Mouse (Mus musculus) testis, adult 2 months (tissue): ENCODE data around the gene Ispd. TPM values are rescaled to one million over a fixed set of nuclear protein-coding genes. Genes with fewer than 3 reads are reported as not detected.

ENCODE experiments used
- H3K27ac ChIP-seq: fragments of 200-500 bp; 2 replicates; pipeline ENCODE4 v1.5.1; 2012; ENCODE audit warnings: low read depth, low read length; ENCODE audit not compliant: control insufficient read depth, insufficient read depth
- H3K27me3 ChIP-seq: fragments of 200-500 bp; 2 replicates; pipeline ENCODE4 v1.6.1; 2012; ENCODE audit warnings: mild to moderate bottlenecking, low read length, moderate library complexity; ENCODE audit not compliant: control insufficient read depth, insufficient read depth
- H3K36me3 ChIP-seq: fragments of 200-500 bp; 2 replicates; pipeline ENCODE4 v1.6.1; 2012; ENCODE audit warnings: mild to moderate bottlenecking, low read length; ENCODE audit not compliant: control insufficient read depth, insufficient read depth
- H3K4me1 ChIP-seq: fragments of 200-500 bp; 2 replicates; pipeline ENCODE4 v1.6.1; 2012; ENCODE audit warnings: low read length; ENCODE audit not compliant: control insufficient read depth, insufficient read depth
- H3K4me3 ChIP-seq: fragments of 200-500 bp; 2 replicates; pipeline ENCODE4 v1.5.1; 2012; ENCODE audit warnings: low read depth, mild to moderate bottlenecking, low read length, moderate library complexity, mixed read lengths; ENCODE audit not compliant: control insufficient read depth
- CTCF ChIP-seq: fragments of 200-500 bp; IDR thresholded peaks from 2 replicates; pipeline ENCODE4 v1.5.1; 2012; ENCODE audit warnings: low read depth, mild to moderate bottlenecking, inconsistent platforms, low read length, moderate library complexity; ENCODE audit not compliant: control insufficient read depth, insufficient read depth, insufficient replicate concordance
- POLR2A ChIP-seq: fragments of 200-500 bp; IDR thresholded peaks from 2 replicates; pipeline ENCODE4 v1.6.1; 2012; ENCODE audit warnings: low read depth, mild to moderate bottlenecking, inconsistent platforms, low read length, moderate library complexity; ENCODE audit not compliant: control insufficient read depth
- polyA plus RNA-seq: library from polyadenylated mRNA; depleted of rRNA; stranded (reverse); fragments of >200 nt; gene quantifications from 2 replicates; pipeline ENCODE4 v1.2.3, GENCODE M21; 2012; rRNA removed

The Ispd gene
- polyA plus RNA-seq: 1.5 and 1.8 TPM in 2 replicates

DNA sequence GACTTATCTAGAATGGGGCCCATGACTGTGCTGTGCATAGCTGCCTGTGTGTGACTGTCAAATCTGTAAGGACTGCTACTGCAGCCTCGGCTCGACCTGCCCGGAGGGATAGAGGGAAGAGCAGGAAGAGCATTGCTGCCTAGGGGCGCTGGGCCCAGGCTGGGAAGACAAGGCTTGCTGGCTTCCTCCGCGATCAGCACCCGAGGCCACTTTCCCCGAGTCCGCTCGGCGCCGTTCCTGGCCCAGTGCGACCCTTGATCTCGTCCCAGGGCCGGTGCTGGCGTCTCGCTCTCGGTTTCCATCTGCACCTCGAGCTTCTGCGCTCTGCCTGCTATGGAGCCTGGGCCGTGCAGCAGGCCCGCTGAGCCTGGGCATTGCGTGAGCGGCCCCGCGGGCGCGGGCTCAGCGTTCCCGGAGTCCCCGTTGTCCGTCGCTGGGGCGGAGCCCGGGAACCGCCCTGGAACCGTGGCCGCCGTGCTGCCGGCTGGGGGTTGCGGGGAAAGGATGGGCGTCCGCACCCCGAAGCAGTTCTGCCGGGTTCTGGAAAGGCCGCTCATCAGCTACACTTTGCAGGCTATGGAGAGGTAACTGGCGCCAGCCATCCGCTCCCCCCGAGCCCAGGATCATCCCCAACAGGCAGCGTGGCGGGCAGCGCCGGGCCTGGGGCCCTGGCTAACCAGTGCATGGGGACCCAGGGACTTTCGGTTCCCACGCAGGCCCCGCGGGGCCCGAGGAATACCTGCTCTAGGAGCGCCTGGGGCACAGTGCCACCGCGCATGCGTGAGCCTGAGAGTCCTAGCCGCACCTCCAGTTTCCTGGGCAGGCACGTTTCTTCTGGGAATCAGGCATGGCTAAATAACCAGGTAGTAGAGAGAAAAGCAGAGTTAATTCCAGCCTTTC, at the start of gene Ispd, which contains the start of gene D630036H23Rik:
Ispd (plus strand) TSS at position 10 of the 900 bp plus-strand sequence.
D630036H23Rik (minus strand) TSS at position 741 of the 900 bp plus-strand sequence.
- TF ChIP-seq CTCF (peak; percentile 24; the same call in 1 of the 2 replicates), POLR2A (peak; percentile 51)
- Histone ChIP-seq H3K36me3 (no peaks in the 10 kb centered on the region), H3K27ac (peak within 1 kb of the TSS; percentile 84), H3K4me1 (peaks cover 8% of the 10 kb centered on the region; the same call in 1 of the 2 replicates), H3K27me3 (no peaks in the 10 kb centered on the region), H3K4me3 (peak within 1 kb of the TSS; percentile 81)

DNA sequence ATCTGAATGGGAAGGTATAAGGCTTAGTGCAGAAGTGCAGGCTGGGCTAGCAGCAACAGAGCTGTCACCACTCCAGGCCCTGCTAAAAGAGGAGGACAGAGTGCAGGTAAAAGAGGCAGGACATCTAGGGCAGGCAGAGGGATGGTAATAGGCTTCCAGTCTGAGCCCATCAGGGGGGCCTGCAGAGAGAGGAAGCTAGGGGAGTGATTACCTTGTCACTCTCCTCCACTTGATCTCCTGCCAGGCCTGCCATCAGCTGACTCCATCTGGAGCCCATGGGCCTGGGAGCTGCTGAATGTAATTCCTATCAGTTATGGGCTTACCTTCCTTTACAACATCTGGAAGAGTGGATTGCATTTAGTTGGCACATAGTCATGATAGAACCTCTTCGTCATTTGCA, 48.6 kb upstream of the Ispd start:
- no peaks in the 10 kb centered on the region for H3K27me3 ChIP-seq
- no peak overlapping the region for H3K4me3 ChIP-seq
- no peak overlapping the region for H3K27ac ChIP-seq
- no peaks in the 10 kb centered on the region for H3K4me1 ChIP-seq
- H3K36me3 ChIP-seq: no peaks in the 10 kb centered on the region
- TF ChIP-seq CTCF (no peak), POLR2A (no peak)

- no peaks in the 10 kb centered on the region for H3K4me1 ChIP-seq
- TF ChIP-seq POLR2A (no peak), CTCF (no peak)
- H3K36me3 ChIP-seq: no peaks in the 10 kb centered on the region
- no peak overlapping the region for H3K27ac ChIP-seq
- no peak overlapping the region for H3K4me3 ChIP-seq
- no peaks in the 10 kb centered on the region for H3K27me3 ChIP-seq
Observed at GRCm38 (mm10) chr12:36333837-36334281, 47.4 kb upstream of the Ispd start.

GRCm38 (mm10) chr12:36344131-36344530, 37.1 kb upstream of the Ispd start:
- no peaks in the 10 kb centered on the region for H3K27me3 ChIP-seq
- no peak for TF ChIP-seq POLR2A
- no peak for TF ChIP-seq CTCF
- H3K4me3 ChIP-seq: no peak overlapping the region
- no peak overlapping the region for H3K27ac ChIP-seq
- no peaks in the 10 kb centered on the region for H3K4me1 ChIP-seq
- H3K36me3 ChIP-seq: no peaks in the 10 kb centered on the region

- Histone ChIP-seq H3K4me3 (no peak overlapping the region), H3K4me1 (no peaks in the 10 kb centered on the region), H3K27me3 (no peaks in the 10 kb centered on the region), H3K27ac (no peak overlapping the region), H3K36me3 (no peaks in the 10 kb centered on the region)
- TF ChIP-seq CTCF (no peak), POLR2A (no peak)
Observed at GRCm38 (mm10) chr12:36360064-36360463, 21.2 kb upstream of the Ispd start.

DNA sequence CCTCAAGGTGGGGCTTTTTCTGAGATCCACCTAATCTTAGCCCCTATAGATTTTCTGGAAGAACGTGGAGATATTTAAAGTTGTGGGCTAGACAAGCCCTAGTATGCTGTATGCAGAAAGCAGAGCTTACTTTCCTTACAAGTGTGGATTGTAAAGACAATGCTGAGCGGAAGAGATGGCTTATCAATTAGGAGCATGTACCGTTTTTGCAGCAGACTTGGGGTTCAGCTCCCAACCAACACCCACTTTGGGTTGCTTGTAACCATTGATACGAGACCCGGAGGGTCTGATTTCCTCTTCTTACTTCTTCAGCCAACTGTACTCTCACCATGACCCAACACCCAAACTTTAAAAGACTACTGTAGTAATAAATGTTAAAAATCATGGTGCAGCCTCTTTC, 20.6 kb upstream of the Ispd start:
- TF ChIP-seq POLR2A (no peak), CTCF (no peak)
- no peak overlapping the region for H3K27ac ChIP-seq
- H3K36me3 ChIP-seq: no peaks in the 10 kb centered on the region
- H3K4me1 ChIP-seq: no peaks in the 10 kb centered on the region
- H3K27me3 ChIP-seq: no peaks in the 10 kb centered on the region
- H3K4me3 ChIP-seq: no peak overlapping the region

DNA sequence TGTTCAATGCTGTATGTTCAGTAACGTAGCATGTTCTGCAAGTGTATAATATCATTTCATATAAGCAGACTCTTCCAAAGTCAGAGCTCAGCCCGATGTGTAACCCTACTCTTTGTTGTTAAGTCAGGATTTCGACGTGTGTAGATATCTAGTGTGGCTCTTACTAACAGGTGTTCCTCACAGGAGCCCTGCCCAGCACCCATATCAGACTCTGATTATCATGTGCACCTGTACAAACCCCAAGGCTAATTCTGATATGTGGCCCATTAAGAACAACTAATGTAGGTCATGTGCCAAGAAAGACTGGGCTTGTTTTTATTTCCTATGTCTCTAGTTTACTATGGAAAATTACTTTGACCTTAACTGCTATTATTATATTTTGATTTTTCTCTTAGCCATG, 17.2 kb upstream of the Ispd start:
- Histone ChIP-seq H3K27me3 (no peaks in the 10 kb centered on the region), H3K4me3 (no peak overlapping the region), H3K4me1 (no peaks in the 10 kb centered on the region), H3K36me3 (no peaks in the 10 kb centered on the region), H3K27ac (no peak overlapping the region)
- TF ChIP-seq CTCF (no peak), POLR2A (no peak)
